Mouse (Mus musculus) limb, embryonic 10.5 days (tissue): ENCODE results near the gene DXBay18. TPM values are rescaled to one million over a fixed set of nuclear protein-coding genes. Genes with fewer than 3 reads are reported as not detected.
"Not testable (repeated sequence)": the region's sequence is repeated elsewhere in the genome, so short reads cannot be mapped to it uniquely, and the experiment has no call there.

ENCODE experiments used
- DNase-seq: peaks from one replicate; pipeline ENCODE4 v3.0.0-alpha.2; 2017; ENCODE audit warnings: low spot score
- H3K27ac ChIP-seq: fragments of 300-500 bp; sonication (generic); 2 replicates; pipeline ENCODE4 v1.5.1; 2016; ENCODE audit warnings: mild to moderate bottlenecking
- H3K27me3 ChIP-seq: fragments of 300-500 bp; sonication (generic); 2 replicates; pipeline ENCODE4 v1.6.1; 2016; ENCODE audit warnings: low read depth, mild to moderate bottlenecking; ENCODE audit not compliant: poor library complexity, severe bottlenecking
- H3K36me3 ChIP-seq: fragments of 300-500 bp; sonication (generic); 2 replicates; pipeline ENCODE4 v1.6.1; 2016; ENCODE audit warnings: mild to moderate bottlenecking, moderate library complexity
- H3K4me1 ChIP-seq: fragments of 300-500 bp; sonication (generic); 2 replicates; pipeline ENCODE4 v1.6.1; 2016
- H3K4me3 ChIP-seq: fragments of 300-500 bp; sonication (generic); 2 replicates; pipeline ENCODE4 v1.5.1; 2016; ENCODE audit warnings: mild to moderate bottlenecking, moderate library complexity
- H3K9me3 ChIP-seq: fragments of 300-500 bp; sonication (generic); replicated peaks from 2 replicates; pipeline ENCODE4 v1.6.1; 2016; ENCODE audit warnings: mild to moderate bottlenecking
- WGBS: fragments of 180-500 bp; shearing (Covaris S2); methylation state at CpG from one replicate; pipeline ENCODE4 v1.1.7; 2016; 5-methylcytosine and 5-hydroxymethylcytosine counted together
- polyA plus RNA-seq: library from polyadenylated mRNA; unstranded; fragments of >200 nt; fragmentation: Nextera tagmentation; extraction: Ambion mirVana; gene quantifications from 2 replicates; pipeline ENCODE4 v1.2.1, GENCODE M21; 2016

DXBay18 gene
- not detected in 2 replicates for polyA plus RNA-seq

GRCm38 (mm10) chrX:73149350-73149749 lies at the start of gene DXBay18:
Gene DXBay18 (minus strand): TSS chrX:73149450.
- WGBS: no CpG with 5 or more reads among the region's 7 CpGs
- not testable (repeated sequence) for DNase-seq, H3K4me3 ChIP-seq

GRCm38 (mm10) chrX:73191934-73192333 lies 42.7 kb upstream of the DXBay18 start, which contains the start of gene Xlr3b:
Gene Xlr3b (plus strand): TSS chrX:73192207.
- H3K4me1 ChIP-seq, H3K27me3 ChIP-seq, H3K36me3 ChIP-seq, H3K27ac ChIP-seq, DNase-seq, H3K4me3 ChIP-seq, H3K9me3 ChIP-seq: not testable (repeated sequence)
- 80% methylated on average over 12 of the region's 12 CpGs for WGBS

More at GRCm38 (mm10) chrX:73149350-73149749, at the start of gene DXBay18:
- H3K27ac ChIP-seq, H3K36me3 ChIP-seq, H3K9me3 ChIP-seq, H3K27me3 ChIP-seq, H3K4me1 ChIP-seq: not testable (repeated sequence)

- H3K27ac ChIP-seq, H3K9me3 ChIP-seq, H3K36me3 ChIP-seq, H3K27me3 ChIP-seq, H3K4me3 ChIP-seq, DNase-seq, H3K4me1 ChIP-seq: not testable (repeated sequence)
- 90% methylated on average over 3 of the region's 15 CpGs for WGBS
Observed at GRCm38 (mm10) chrX:73176889-73177288, 27.6 kb upstream of the DXBay18 start, which contains the start of gene Spin2d. Gene Spin2d (minus strand): TSS chrX:73176989.

GRCm38 (mm10) chrX:73148496-73148895 lies 754 bp downstream of the DXBay18 start, which contains the start of gene Xlr5b:
Gene Xlr5b (plus strand): TSS chrX:73148796.
- not testable (repeated sequence) for DNase-seq
- WGBS: no CpG with 5 or more reads among the region's 20 CpGs

DNA sequence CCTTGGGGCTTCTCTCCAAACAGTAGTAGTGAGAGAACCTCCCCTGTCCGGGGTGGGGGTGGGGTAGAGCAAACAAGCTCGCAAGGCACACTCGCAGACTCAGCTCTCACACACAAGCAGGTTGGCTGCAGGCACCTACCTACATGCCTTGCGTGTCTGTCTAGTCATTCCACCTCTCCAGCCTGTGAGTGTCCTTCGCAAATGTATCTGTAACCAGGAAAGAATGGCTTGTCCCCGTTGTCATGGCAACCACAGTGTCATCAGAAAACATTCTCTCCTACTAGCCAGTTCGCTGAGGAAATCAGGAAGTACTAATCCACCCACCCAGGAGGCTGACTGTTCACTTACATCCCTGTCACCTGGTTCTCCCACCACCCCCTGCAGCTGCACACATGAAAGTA lies 6.0 kb downstream of the DXBay18 start:
- not testable (repeated sequence) for H3K9me3 ChIP-seq, H3K27me3 ChIP-seq, H3K36me3 ChIP-seq, H3K27ac ChIP-seq, H3K4me1 ChIP-seq, DNase-seq, H3K4me3 ChIP-seq
- no CpG with 5 or more reads among the region's 7 CpGs for WGBS

More at GRCm38 (mm10) chrX:73148496-73148895, 754 bp downstream of the DXBay18 start, which contains the start of gene Xlr5b:
- H3K4me3 ChIP-seq, H3K9me3 ChIP-seq, H3K27ac ChIP-seq, H3K36me3 ChIP-seq, H3K4me1 ChIP-seq, H3K27me3 ChIP-seq: not testable (repeated sequence)

- H3K27ac ChIP-seq, H3K4me1 ChIP-seq, H3K9me3 ChIP-seq, H3K27me3 ChIP-seq, H3K36me3 ChIP-seq, DNase-seq, H3K4me3 ChIP-seq: not testable (repeated sequence)
- WGBS: no CpG with 5 or more reads among the region's 12 CpGs
Observed at GRCm38 (mm10) chrX:73122859-73123829, 26.1 kb downstream of the DXBay18 start.

GRCm38 (mm10) chrX:73116747-73117146 lies 32.5 kb downstream of the DXBay18 start, which contains the start of gene Gm14685:
Gene Gm14685 (plus strand): TSS chrX:73117047.
- not testable (repeated sequence) for DNase-seq, H3K27me3 ChIP-seq

DNA sequence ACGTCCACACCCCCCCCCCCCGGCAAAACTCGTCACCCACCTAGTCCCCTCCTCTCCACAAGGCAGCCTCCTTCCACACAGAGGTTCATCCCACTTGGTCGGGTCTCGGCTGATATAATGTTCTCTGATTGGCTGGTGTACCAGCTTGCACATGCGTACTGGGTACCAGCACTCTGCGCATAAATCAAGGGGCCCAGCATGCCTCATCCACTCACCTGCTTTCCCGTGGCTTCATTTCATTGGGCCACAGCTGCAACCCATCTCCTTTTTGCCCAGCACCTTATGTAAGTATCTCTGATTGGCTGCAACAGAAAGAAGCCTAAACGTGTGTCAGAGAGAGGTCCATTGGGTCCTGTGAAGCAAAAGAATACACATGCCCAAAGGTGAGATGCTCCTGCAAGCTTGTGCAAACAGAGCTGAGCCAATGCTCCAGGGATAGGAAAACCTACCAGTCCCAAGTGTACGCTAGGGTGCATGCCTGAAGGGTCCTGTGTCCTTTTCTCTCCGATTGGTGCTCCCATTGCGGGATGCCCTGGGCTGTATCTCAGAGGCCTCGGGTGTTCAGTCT lies 52.2 kb downstream of the DXBay18 start, which contains the start of gene Xlr3a:
TSS of gene Xlr3a (minus strand) at position 155 of the 568 bp plus-strand sequence.
- not testable (repeated sequence) for H3K4me1 ChIP-seq, DNase-seq
- 83% methylated on average over 13 of the region's 13 CpGs for WGBS

More at GRCm38 (mm10) chrX:73116747-73117146, 32.5 kb downstream of the DXBay18 start, which contains the start of gene Gm14685:
- not testable (repeated sequence) for H3K36me3 ChIP-seq, H3K9me3 ChIP-seq, H3K4me1 ChIP-seq, H3K4me3 ChIP-seq, H3K27ac ChIP-seq
- WGBS: no CpG with 5 or more reads among the region's 7 CpGs

More for the DNA sequence above, 52.2 kb downstream of the DXBay18 start, which contains the start of gene Xlr3a:
- H3K9me3 ChIP-seq, H3K36me3 ChIP-seq, H3K27ac ChIP-seq, H3K4me3 ChIP-seq, H3K27me3 ChIP-seq: not testable (repeated sequence)

Other genes starting within 250 kb of the DXBay18 start
- gene Cetn2, start 231.0 kb downstream of the DXBay18 start, polyA plus RNA-seq: 74.9 and 80.1 TPM in 2 replicates
- gene Nsdhl, start 230.9 kb downstream of the DXBay18 start, polyA plus RNA-seq: 29.2 and 32.1 TPM in 2 replicates
- gene Zfp185, start 162.1 kb downstream of the DXBay18 start, polyA plus RNA-seq: 2.5 and 3.9 TPM in 2 replicates
- not detected in 2 replicates for gene Pnma5, start 112.3 kb downstream of the DXBay18 start, polyA plus RNA-seq
- gene Pnma3, start 84.7 kb downstream of the DXBay18 start, polyA plus RNA-seq: 0.10 and 0.11 TPM in 2 replicates
- 0.39 and 1.5 TPM in 2 replicates for gene Xlr4a, start 67.0 kb downstream of the DXBay18 start, polyA plus RNA-seq
- gene Xlr3a, start 52.4 kb downstream of the DXBay18 start, polyA plus RNA-seq: 2.1 and 2.5 TPM in 2 replicates
- gene Gm14685, start 32.4 kb downstream of the DXBay18 start, polyA plus RNA-seq: not detected in 2 replicates
- not detected in 2 replicates for gene Xlr5b, start 654 bp downstream of the DXBay18 start, polyA plus RNA-seq
- gene Spin2d, start 27.5 kb upstream of the DXBay18 start, polyA plus RNA-seq: not detected in 2 replicates
- 9.5 and 11.9 TPM in 2 replicates for gene Xlr3b, start 42.8 kb upstream of the DXBay18 start, polyA plus RNA-seq
- gene Xlr4b, start 64.9 kb upstream of the DXBay18 start, polyA plus RNA-seq: 0.18 and 1.0 TPM in 2 replicates
- gene F8a, start 78.8 kb upstream of the DXBay18 start, polyA plus RNA-seq: 6.4 and 8.2 TPM in 2 replicates
- 0.49 TPM in 1 of 2 replicates, not detected in the other for gene Xlr4c, start 93.7 kb upstream of the DXBay18 start, polyA plus RNA-seq
- 0.16 and 0.26 TPM in 2 replicates for gene Xlr3c, start 115.9 kb upstream of the DXBay18 start, polyA plus RNA-seq
- not detected in 2 replicates for gene Xlr5a, start 143.5 kb upstream of the DXBay18 start, polyA plus RNA-seq
- not detected in 2 replicates for gene Xlr5c, start 143.5 kb upstream of the DXBay18 start, polyA plus RNA-seq
- gene Gm45015, start 187.4 kb upstream of the DXBay18 start, polyA plus RNA-seq: not detected in 2 replicates
- gene Zfp275, start 193.2 kb upstream of the DXBay18 start, polyA plus RNA-seq: 19.9 and 22.6 TPM in 2 replicates
- not detected in 2 replicates for gene Gm18336, start 249.3 kb upstream of the DXBay18 start, polyA plus RNA-seq